Mouse (Mus musculus) thymus, adult 2 months (tissue): ENCODE measurements around the gene Ltbp2. TPM values are rescaled to one million over a fixed set of nuclear protein-coding genes. Genes with fewer than 3 reads are reported as not detected.

Experiments used
- DNase-seq: peaks from one replicate; pipeline ENCODE4 v3.0.0; 2021
- H3K27ac ChIP-seq: fragments of 200-500 bp; 2 replicates; pipeline ENCODE4 v1.5.1; 2012; ENCODE audit warnings: low read length, control low read depth; ENCODE audit not compliant: control insufficient read depth, insufficient read depth
- H3K27me3 ChIP-seq: fragments of 200-500 bp; 2 replicates; pipeline ENCODE4 v1.6.1; 2012; ENCODE audit warnings: mild to moderate bottlenecking, low read length, moderate library complexity, mixed read lengths; ENCODE audit not compliant: control insufficient read depth, insufficient read depth
- H3K36me3 ChIP-seq: fragments of 200-500 bp; 2 replicates; pipeline ENCODE4 v1.6.1; 2012; ENCODE audit warnings: mild to moderate bottlenecking, low read length, moderate library complexity; ENCODE audit not compliant: control insufficient read depth, insufficient read depth
- H3K4me1 ChIP-seq: fragments of 200-500 bp; replicated peaks from 2 replicates; pipeline ENCODE4 v1.6.1; 2012; ENCODE audit warnings: low read length; ENCODE audit not compliant: control insufficient read depth, insufficient read depth
- H3K4me3 ChIP-seq: fragments of 200-500 bp; 2 replicates; pipeline ENCODE4 v1.5.1; 2012; ENCODE audit warnings: mild to moderate bottlenecking, low read length, control low read depth, moderate library complexity; ENCODE audit not compliant: control insufficient read depth, insufficient read depth
- CTCF ChIP-seq: fragments of 200-500 bp; IDR thresholded peaks from 2 replicates; pipeline ENCODE4 v1.5.1; 2012; ENCODE audit warnings: mild to moderate bottlenecking, control low read depth, low read length, moderate library complexity, borderline replicate concordance; ENCODE audit not compliant: control insufficient read depth, poor library complexity, insufficient read depth; ENCODE audit errors: extremely low read depth
- POLR2A ChIP-seq: fragments of 200-500 bp; IDR thresholded peaks from 2 replicates; pipeline ENCODE4 v1.6.1; 2012; ENCODE audit warnings: mild to moderate bottlenecking, low read length, control low read depth, moderate library complexity; ENCODE audit not compliant: control insufficient read depth, poor library complexity, insufficient read depth; ENCODE audit errors: extremely low read depth
- WGBS: fragments of 180-500 bp; shearing (Covaris S2); methylation state at CpG from one replicate; pipeline ENCODE4 v1.1.7; 2018; 5-methylcytosine and 5-hydroxymethylcytosine counted together
- polyA plus RNA-seq: library from polyadenylated mRNA; depleted of rRNA; stranded (reverse); fragments of >200 nt; gene quantifications from 2 replicates; pipeline ENCODE4 v1.2.3, GENCODE M21; 2012

Gene Ltbp2
- polyA plus RNA-seq, 1 experiment = 14.3 TPM

DNA sequence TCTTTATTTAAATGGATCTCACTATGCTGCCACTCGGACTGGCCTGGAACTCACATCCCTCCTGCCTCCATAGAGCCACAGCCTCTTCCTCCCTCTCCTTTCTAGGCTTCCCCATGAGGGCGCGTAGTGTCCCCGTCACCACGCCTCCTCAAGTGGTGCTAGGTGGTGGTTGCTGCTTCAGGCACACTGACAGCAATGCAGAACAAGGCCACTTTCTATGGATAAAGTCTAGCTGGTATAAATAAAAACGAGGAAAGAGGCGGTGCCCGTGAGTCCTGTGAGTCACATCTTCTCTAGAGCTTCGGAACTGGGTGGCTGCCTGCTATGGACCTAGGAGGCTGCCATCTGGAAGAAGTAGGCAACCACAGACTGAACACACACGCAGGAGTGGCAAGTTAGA is 120.3 kb downstream of the Ltbp2 start:
- no peak overlapping the region for H3K27ac ChIP-seq
- TF ChIP-seq POLR2A (no peak), CTCF (no peak)
- H3K36me3 ChIP-seq = peaks cover 33% of the 10 kb centered on the region
- H3K4me1 ChIP-seq = peaks cover 17% of the 10 kb centered on the region
- DNase-seq = no peak
- H3K4me3 ChIP-seq = no peak overlapping the region
- no peaks in the 10 kb centered on the region for H3K27me3 ChIP-seq
- WGBS = 95% methylated on average over 10 of the region's 10 CpGs

GRCm38 (mm10) chr12:84755008-84755695 is 121.2 kb downstream of the Ltbp2 start:
- WGBS = 72% methylated on average over 16 of the region's 16 CpGs
- H3K36me3 ChIP-seq = peaks cover 29% of the 10 kb centered on the region
- peak; percentile 72 for DNase-seq
- H3K4me1 ChIP-seq = peaks cover 24% of the 10 kb centered on the region
- no peaks in the 10 kb centered on the region for H3K27me3 ChIP-seq
- H3K27ac ChIP-seq = no peak overlapping the region
- no peak for TF ChIP-seq CTCF
- TF ChIP-seq POLR2A = no peak
- no peak overlapping the region for H3K4me3 ChIP-seq

DNA sequence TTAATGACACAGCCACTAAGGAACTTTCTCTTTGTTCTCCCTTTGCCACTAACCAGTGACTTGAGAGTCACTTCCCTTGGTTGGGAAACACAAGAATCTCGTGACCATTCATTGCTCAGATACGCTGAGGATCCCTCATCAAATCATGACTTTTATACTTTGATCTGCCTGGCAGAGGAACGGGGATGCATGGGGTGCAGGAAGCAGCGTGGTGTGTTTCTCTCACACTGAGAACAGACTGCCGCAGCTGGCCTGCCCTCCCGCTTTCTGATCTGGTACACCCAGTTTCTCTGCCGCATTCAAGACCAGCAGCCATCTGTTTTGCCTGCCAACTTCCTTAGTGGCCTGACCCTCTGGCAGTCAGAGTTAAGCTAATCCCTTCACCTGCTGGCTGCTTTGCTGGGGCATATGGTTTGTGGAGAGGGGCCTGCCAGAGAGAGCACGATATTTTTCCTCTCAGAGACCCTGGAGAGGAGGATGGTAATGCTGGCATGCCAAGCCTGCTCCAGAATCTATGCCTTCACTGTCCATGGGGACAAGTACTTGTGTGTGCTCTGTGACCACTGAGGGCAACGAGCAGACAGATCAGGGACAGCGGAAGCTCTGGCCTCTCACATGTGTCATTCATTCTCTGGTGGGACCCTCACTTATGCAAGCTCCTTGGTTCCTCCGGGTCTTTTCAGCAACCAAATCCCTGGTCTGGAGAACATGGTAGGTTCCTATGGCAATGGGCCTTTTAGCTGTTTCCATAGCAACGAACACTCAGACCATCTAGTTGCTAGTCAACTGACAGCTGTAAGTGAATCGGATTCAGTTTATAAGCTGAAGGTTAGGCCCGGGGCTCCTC is 124.0 kb downstream of the Ltbp2 start:
- Histone ChIP-seq H3K4me3 (no peak overlapping the region), H3K36me3 (peaks cover 6% of the 10 kb centered on the region; the same call in 1 of the 2 replicates), H3K4me1 (peaks cover 24% of the 10 kb centered on the region), H3K27me3 (no peaks in the 10 kb centered on the region), H3K27ac (0 out of 2 replicates have a peak overlapping the region, but pooled peaks have one; percentile 18)
- no peak for TF ChIP-seq POLR2A
- TF ChIP-seq CTCF = no peak
- 35% methylated on average over 14 of the region's 14 CpGs for WGBS
- DNase-seq = peak; percentile 67

DNA sequence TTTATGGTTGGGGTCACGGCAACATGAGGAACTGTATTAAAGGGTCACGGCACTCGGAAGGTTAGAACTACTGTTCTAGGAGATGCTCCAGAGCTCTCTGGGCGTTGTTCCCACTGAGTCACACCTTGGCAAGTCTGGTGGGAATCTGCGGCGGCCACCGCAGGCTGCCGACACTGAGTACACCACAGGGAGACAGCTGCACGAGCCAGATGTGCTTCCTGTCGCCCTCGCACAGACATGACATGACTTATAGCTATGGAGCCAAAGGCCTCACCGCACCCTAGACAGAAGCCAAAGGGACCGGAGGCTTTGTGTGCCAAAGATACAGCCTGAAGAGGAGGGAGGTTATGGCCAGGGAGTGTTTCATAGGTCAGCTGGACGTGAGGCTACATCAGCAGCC is 125.7 kb downstream of the Ltbp2 start:
- Histone ChIP-seq H3K36me3 (no peaks in the 10 kb centered on the region), H3K4me3 (no peak overlapping the region), H3K27ac (no peak overlapping the region), H3K27me3 (no peaks in the 10 kb centered on the region), H3K4me1 (peaks cover 24% of the 10 kb centered on the region)
- TF ChIP-seq POLR2A (no peak), CTCF (no peak)
- peak; percentile 55 for DNase-seq
- 5% methylated on average over 14 of the region's 14 CpGs for WGBS

DNA sequence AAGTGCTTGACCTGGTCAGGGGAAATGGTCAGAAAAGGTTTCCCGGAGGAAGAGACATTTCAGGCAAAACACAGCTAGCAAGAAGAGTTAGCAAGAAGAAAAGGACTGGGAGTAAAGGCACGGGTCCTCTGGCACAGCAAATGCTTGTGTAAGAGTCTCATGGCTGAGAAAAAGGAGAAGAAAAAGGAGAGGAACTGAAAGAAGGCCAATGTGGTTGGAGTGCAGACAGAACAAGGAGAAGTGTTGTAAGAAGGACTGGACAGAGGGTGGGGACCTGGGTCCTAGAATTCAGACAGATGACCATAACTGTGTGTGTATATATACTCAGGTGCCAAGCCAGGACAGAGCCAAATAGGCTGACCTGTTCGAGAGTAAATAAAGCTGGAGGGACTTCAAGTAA is 128.2 kb downstream of the Ltbp2 start:
- Histone ChIP-seq H3K27ac (no peak overlapping the region), H3K36me3 (no peaks in the 10 kb centered on the region), H3K27me3 (no peaks in the 10 kb centered on the region), H3K4me3 (no peak overlapping the region), H3K4me1 (peaks cover 35% of the 10 kb centered on the region)
- DNase-seq = no peak
- 58% methylated on average over 3 of the region's 3 CpGs for WGBS
- TF ChIP-seq CTCF (no peak), POLR2A (no peak)

DNA sequence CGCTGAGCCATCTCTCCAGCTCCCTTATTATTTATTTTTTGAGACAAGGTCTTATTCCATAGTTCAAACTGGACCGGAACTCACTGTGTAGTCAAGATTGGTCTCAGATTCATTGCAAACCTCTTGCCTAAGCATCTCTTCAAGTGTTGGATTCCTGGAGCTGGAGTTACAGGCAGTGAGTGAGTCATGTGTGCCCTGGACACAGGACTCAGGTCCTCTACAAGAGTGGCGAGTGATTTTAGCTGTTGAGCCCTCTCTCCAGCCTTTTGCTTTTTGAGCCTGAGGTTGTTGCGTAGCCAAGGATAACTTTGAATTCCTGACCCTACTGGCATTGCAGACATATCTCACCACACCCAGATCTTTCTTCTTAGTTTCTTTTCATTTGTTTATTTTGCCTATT is 130.6 kb downstream of the Ltbp2 start:
- no peak overlapping the region for H3K27ac ChIP-seq
- H3K27me3 ChIP-seq = no peaks in the 10 kb centered on the region
- no peaks in the 10 kb centered on the region for H3K36me3 ChIP-seq
- H3K4me3 ChIP-seq = no peak overlapping the region
- 94% methylated on average over 4 of the region's 4 CpGs for WGBS
- H3K4me1 ChIP-seq = peaks cover 19% of the 10 kb centered on the region
- TF ChIP-seq CTCF = no peak
- TF ChIP-seq POLR2A = no peak
- no peak for DNase-seq

- Histone ChIP-seq H3K4me1 (peaks cover 15% of the 10 kb centered on the region), H3K27me3 (no peaks in the 10 kb centered on the region), H3K36me3 (no peaks in the 10 kb centered on the region), H3K4me3 (peak overlapping the region; percentile 24; the same call in 1 of the 2 replicates), H3K27ac (peak overlapping the region; percentile 21; the same call in 1 of the 2 replicates)
- TF ChIP-seq POLR2A (no peak), CTCF (no peak)
- DNase-seq = no peak
- WGBS = 20% methylated on average over 10 of the region's 10 CpGs
These were observed 132.8 kb downstream of the Ltbp2 start for GRCm38 (mm10) chr12:84743496-84743895.
